Mouse (Mus musculus): ENCODE results near the gene Tpx2.

Gene Tpx2

GRCm38 (mm10) chr2:152944013-152944412, 96.2 kb downstream of the Tpx2 start:
- DNase-seq (ENCODE audit: low spot score in 2 of 2) = no peak
